ENCODE assay signal across 8 mouse cellular contexts in genomic region chr16:20097711-20098374, GRCm38 (mm10). TPM values are rescaled to one million over a fixed set of nuclear protein-coding genes. Genes with fewer than 3 reads are reported as not detected.
DNase-seq lines count a peak whose midpoint lies in the region; ATAC-seq and TF ChIP-seq lines count a peak whose summit lies in the region.

No protein-coding gene starts in this region.

- H3ac ChIP-seq in C2C12 (ENCODE audit: control insufficient read depth, insufficient read length, low read depth), result peak overlapping the region; percentile 73

- WGBS in heart, embryonic 13.5 days, result under 1% methylated on average over 60 of the region's 61 CpGs
- WGBS in liver, embryonic 12.5 days (ENCODE audit: insufficient replicate concordance), result under 1% methylated on average over 61 of the region's 61 CpGs
- 0% methylated on average over 60 of the region's 61 CpGs for WGBS in stomach, embryonic 15.5 days

- H3K4me1 ChIP-seq in erythroblast, embryonic 14.5 days (ENCODE audit: control insufficient read depth), result peaks cover 20% of the 10 kb centered on the region
- peaks cover 16% of the 10 kb centered on the region for H3K4me1 ChIP-seq in heart, embryonic 13.5 days
- peaks cover 5% of the 10 kb centered on the region for H3K4me1 ChIP-seq in liver, embryonic 12.5 days
- no peaks in the 10 kb centered on the region; the same call in 1 of the 2 replicates for H3K4me1 ChIP-seq in stomach, embryonic 15.5 days

- peak overlapping the region; percentile 99 for H3K9ac ChIP-seq in heart, embryonic 13.5 days
- H3K9ac ChIP-seq in liver, embryonic 12.5 days, result peak overlapping the region; percentile 75
- peak overlapping the region; percentile 73 for H3K9ac ChIP-seq in stomach, embryonic 15.5 days

- TF ChIP-seq POLR2A in brain, embryonic 14.5 days (IDR thresholded peaks at IDR 0.05; ENCODE audit: borderline replicate concordance, extremely low read depth, insufficient read depth, insufficient read length, poor library complexity, severe bottlenecking), result no peak; the same call in 1 of the 2 replicates

- H3K27me3 ChIP-seq in C2C12 (ENCODE audit: control insufficient read depth, insufficient read depth, insufficient read length), result no peaks in the 10 kb centered on the region
- no peaks in the 10 kb centered on the region for H3K27me3 ChIP-seq in erythroblast, embryonic 14.5 days (ENCODE audit: control insufficient read depth)
- H3K27me3 ChIP-seq in heart, embryonic 13.5 days (replicated peaks), result no peaks in the 10 kb centered on the region
- H3K27me3 ChIP-seq in liver, embryonic 12.5 days (replicated peaks), result no peaks in the 10 kb centered on the region
- no peaks in the 10 kb centered on the region for H3K27me3 ChIP-seq in stomach, embryonic 15.5 days (replicated peaks)

- no peak for TF ChIP-seq CTCF in C2C12 (IDR thresholded peaks at IDR 0.05; ENCODE audit: control insufficient read depth, insufficient read depth, insufficient read length)
- TF ChIP-seq CTCF in brain, embryonic 14.5 days (IDR thresholded peaks at IDR 0.05; ENCODE audit: borderline replicate concordance, extremely low read depth, insufficient read depth, insufficient read length), result no peak

- peak overlapping the region; percentile 100 for H3K27ac ChIP-seq in heart, embryonic 13.5 days (replicated peaks)
- peak overlapping the region; percentile 83 for H3K27ac ChIP-seq in liver, embryonic 12.5 days
- peak overlapping the region; percentile 97 for H3K27ac ChIP-seq in stomach, embryonic 15.5 days

- H3K4me2 ChIP-seq in heart, embryonic 13.5 days, result peak overlapping the region; percentile 69
- H3K4me2 ChIP-seq in liver, embryonic 12.5 days, result peak overlapping the region; percentile 88
- H3K4me2 ChIP-seq in stomach, embryonic 15.5 days, result peak overlapping the region; percentile 66

- H3K36me3 ChIP-seq in C2C12 (ENCODE audit: control insufficient read depth, insufficient read depth), result no peaks in the 10 kb centered on the region
- no peaks in the 10 kb centered on the region for H3K36me3 ChIP-seq in erythroblast, embryonic 14.5 days (ENCODE audit: control insufficient read depth)
- H3K36me3 ChIP-seq in heart, embryonic 13.5 days, result peaks cover 12% of the 10 kb centered on the region
- no peaks in the 10 kb centered on the region for H3K36me3 ChIP-seq in liver, embryonic 12.5 days
- H3K36me3 ChIP-seq in stomach, embryonic 15.5 days, result no peaks in the 10 kb centered on the region

- no peaks in the 10 kb centered on the region for H3K9me3 ChIP-seq in erythroblast, embryonic 14.5 days (ENCODE audit: control insufficient read depth, low read length)
- no peaks in the 10 kb centered on the region for H3K9me3 ChIP-seq in heart, embryonic 13.5 days
- H3K9me3 ChIP-seq in liver, embryonic 12.5 days (replicated peaks), result no peaks in the 10 kb centered on the region
- no peaks in the 10 kb centered on the region for H3K9me3 ChIP-seq in stomach, embryonic 15.5 days

- ATAC-seq in heart, embryonic 13.5 days (ENCODE audit: extremely low read depth, insufficient number of reproducible peaks, low FRiP score, low TSS enrichment), result peak; percentile 90
- peak; percentile 90 for ATAC-seq in liver, embryonic 12.5 days
- peak; percentile 95 for ATAC-seq in stomach, embryonic 15.5 days (ENCODE audit: insufficient read depth, low FRiP score, low read depth)

- H3K4me3 ChIP-seq in C2C12 (ENCODE audit: insufficient read depth, poor library complexity, severe bottlenecking), result peak overlapping the region; percentile 66
- peak overlapping the region; percentile 88 for H3K4me3 ChIP-seq in erythroblast, embryonic 14.5 days (replicated peaks)
- H3K4me3 ChIP-seq in heart, embryonic 13.5 days, result peak overlapping the region; percentile 98
- peak overlapping the region; percentile 81 for H3K4me3 ChIP-seq in liver, embryonic 12.5 days
- peak overlapping the region; percentile 98 for H3K4me3 ChIP-seq in stomach, embryonic 15.5 days (replicated peaks)

- peak; percentile 95 for DNase-seq in brain, embryonic 14.5 days (ENCODE audit: low read depth)
- DNase-seq in kidney, postnatal 10 days, result peak; percentile 96
- peak; percentile 92 to 96 for DNase-seq in natural killer cell, adult 2 months (ENCODE audit: low spot score in 2 of 2)

- H3K79me3 ChIP-seq in C2C12 (ENCODE audit: low read depth), result no peaks in the 10 kb centered on the region

- H3K79me2 ChIP-seq in C2C12 (ENCODE audit: control insufficient read depth, insufficient read depth), result no peaks in the 10 kb centered on the region

TF ChIP-seq in C2C12, 6 proteins besides CTCF, POLR2A, EP300 and RAD21:
- TF ChIP-seq USF1 (IDR thresholded peaks at IDR 0.05; ENCODE audit: low read depth) (no peak), CEBPB (IDR thresholded peaks at IDR 0.05; ENCODE audit: low read depth) (peak; percentile 77), MYOD1 (IDR thresholded peaks at IDR 0.05; ENCODE audit: control insufficient read depth, insufficient read length, low read depth) (no peak), FOSL1 (IDR thresholded peaks at IDR 0.05; ENCODE audit: insufficient read depth, low read length, poor library complexity, severe bottlenecking) (no peak)

RNA-seq across cellular contexts. Expression of gene Klhl24, which starts 0.5 kb away (rescaled TPM):
- polyA plus RNA-seq in C2C12 (2012; fragmentation: generic; extraction: Trizol), result 2.6 TPM
- polyA plus RNA-seq in brain, embryonic 14.5 days (2012; rRNA removed), result 39.1 and 46.6 TPM in 2 replicates
- 0.43 and 0.48 TPM in 2 replicates for polyA plus RNA-seq in erythroblast, embryonic 14.5 days (2012)
- polyA plus RNA-seq in heart, embryonic 13.5 days (2015; fragmentation: Nextera tagmentation; extraction: Ambion mirVana), result 31.7 and 36.7 TPM in 2 replicates
- polyA plus RNA-seq in liver, embryonic 12.5 days (2016; fragmentation: Nextera tagmentation; extraction: Ambion mirVana), result 5.2 and 5.8 TPM in 2 replicates
- 17.3 and 18.5 TPM in 2 replicates for polyA plus RNA-seq in stomach, embryonic 15.5 days (2015; fragmentation: Nextera tagmentation; extraction: Ambion mirVana)

RNA-seq across cellular contexts. Expression of gene Yeats2, which starts 43.0 kb away (rescaled TPM):
- 9.6 TPM for polyA plus RNA-seq in C2C12 (2012; fragmentation: generic; extraction: Trizol)
- polyA plus RNA-seq in brain, embryonic 14.5 days (2012; rRNA removed), result 63.6 and 64.2 TPM in 2 replicates
- polyA plus RNA-seq in erythroblast, embryonic 14.5 days (2012), result 0.20 and 0.47 TPM in 2 replicates
- polyA plus RNA-seq in heart, embryonic 13.5 days (2015; fragmentation: Nextera tagmentation; extraction: Ambion mirVana), result 16.0 and 19.6 TPM in 2 replicates
- 13.8 and 14.0 TPM in 2 replicates for polyA plus RNA-seq in liver, embryonic 12.5 days (2016; fragmentation: Nextera tagmentation; extraction: Ambion mirVana)
- 24.9 and 30.9 TPM in 2 replicates for polyA plus RNA-seq in stomach, embryonic 15.5 days (2015; fragmentation: Nextera tagmentation; extraction: Ambion mirVana)

Comparison
In these comparisons a context has a peak if more than half of its experiments do, and no peak if none do; other contexts are left out.
1. Peak in every context shown above with its lines: DNase-seq, ATAC-seq, H3K4me3 ChIP-seq and H3K27ac ChIP-seq.